Mouse (Mus musculus): ENCODE data around the gene Tpcn1.
A peak's percentile ranks its signal among the peaks of the same experiment; 100 is the strongest.

Tpcn1 gene

GRCm38 (mm10) chr5:120550673-120551072, 37.8 kb downstream of the Tpcn1 start:
- DNase-seq: no peak

- no peak for DNase-seq
These were observed 38.3 kb downstream of the Tpcn1 start for GRCm38 (mm10) chr5:120550137-120550536.

GRCm38 (mm10) chr5:120548236-120548850, 40.1 kb downstream of the Tpcn1 start:
- no peak for DNase-seq

- no peak for DNase-seq
These were observed 51.8 kb downstream of the Tpcn1 start for GRCm38 (mm10) chr5:120536632-120537031.

GRCm38 (mm10) chr5:120536046-120536445, 52.4 kb downstream of the Tpcn1 start:
- no peak for DNase-seq

GRCm38 (mm10) chr5:120534686-120535075, 53.8 kb downstream of the Tpcn1 start:
- DNase-seq: no peak

- DNase-seq: no peak
These were observed 54.3 kb downstream of the Tpcn1 start for GRCm38 (mm10) chr5:120534071-120534685.

GRCm38 (mm10) chr5:120531631-120532030, 56.8 kb downstream of the Tpcn1 start:
- no peak for DNase-seq

- no peak for DNase-seq
These were observed 61.0 kb downstream of the Tpcn1 start for GRCm38 (mm10) chr5:120527296-120527964.

GRCm38 (mm10) chr5:120526311-120526710, 62.2 kb downstream of the Tpcn1 start:
- DNase-seq: no peak

- no peak for DNase-seq
These were observed 62.7 kb downstream of the Tpcn1 start for GRCm38 (mm10) chr5:120525737-120526136.

- DNase-seq: no peak
These were observed 63.7 kb downstream of the Tpcn1 start for GRCm38 (mm10) chr5:120524736-120525135.

GRCm38 (mm10) chr5:120522649-120523048, 65.8 kb downstream of the Tpcn1 start:
- peak in 1 of 2 experiments; percentile 49 for DNase-seq

- no peak for DNase-seq
These were observed 70.9 kb downstream of the Tpcn1 start for GRCm38 (mm10) chr5:120517552-120517951.

GRCm38 (mm10) chr5:120516221-120516984, 72.1 kb downstream of the Tpcn1 start:
- no peak for DNase-seq

- no peak for DNase-seq
These were observed 73.0 kb downstream of the Tpcn1 start for GRCm38 (mm10) chr5:120515451-120515850.

GRCm38 (mm10) chr5:120514754-120515153, 73.7 kb downstream of the Tpcn1 start:
- DNase-seq: no peak

GRCm38 (mm10) chr5:120514031-120514677, 74.3 kb downstream of the Tpcn1 start:
- no peak for DNase-seq

- DNase-seq: no peak
These were observed 75.4 kb downstream of the Tpcn1 start for GRCm38 (mm10) chr5:120512911-120513555.

GRCm38 (mm10) chr5:120511643-120512220, 76.7 kb downstream of the Tpcn1 start:
- DNase-seq: no peak

GRCm38 (mm10) chr5:120510982-120511642, 77.4 kb downstream of the Tpcn1 start, which contains the start of gene Slc8b1:
Gene Slc8b1 (plus strand): TSS chr5:120511168.
- DNase-seq: peak; percentile 95 to 99
